Mouse (Mus musculus): ENCODE measurements around the gene Aamdc. TPM values are rescaled to one million over a fixed set of nuclear protein-coding genes. Genes with fewer than 3 reads are reported as not detected.

Gene Aamdc
- polyA plus RNA-seq (2014; fragmentation: Illumina TruSeq; extraction: RNeasy Lipid Tissue Mini Kit (QIAGEN cat#74804); ENCODE audit: low read depth, low replicate concordance), result 24.4 TPM

GRCm38 (mm10) chr7:97579067-97579975, at the start of gene Aamdc, which contains the start of gene Rsf1:
Gene Aamdc, minus strand, starts transcription at chr7:97579497.
Gene Rsf1, plus strand, starts transcription at chr7:97579889.

Other genes with a start within 250 kb of the Aamdc start
- 0.69 TPM for gene Usp35, start 247.5 kb downstream of the Aamdc start, polyA plus RNA-seq (2014; fragmentation: Illumina TruSeq; extraction: RNeasy Lipid Tissue Mini Kit (QIAGEN cat#74804); ENCODE audit: low read depth, low replicate concordance)
- 6.2 TPM for gene Kctd21, start 247.2 kb downstream of the Aamdc start, polyA plus RNA-seq (2014; fragmentation: Illumina TruSeq; extraction: RNeasy Lipid Tissue Mini Kit (QIAGEN cat#74804); ENCODE audit: low read depth, low replicate concordance)
- gene Alg8, start 207.9 kb downstream of the Aamdc start, polyA plus RNA-seq (2014; fragmentation: Illumina TruSeq; extraction: RNeasy Lipid Tissue Mini Kit (QIAGEN cat#74804); ENCODE audit: low read depth, low replicate concordance), result 19.0 TPM
- gene Ndufc2, start 179.5 kb downstream of the Aamdc start, polyA plus RNA-seq (2014; fragmentation: Illumina TruSeq; extraction: RNeasy Lipid Tissue Mini Kit (QIAGEN cat#74804); ENCODE audit: low read depth, low replicate concordance), result 262 TPM
- 2.0 TPM for gene Thrsp, start 161.8 kb downstream of the Aamdc start, polyA plus RNA-seq (2014; fragmentation: Illumina TruSeq; extraction: RNeasy Lipid Tissue Mini Kit (QIAGEN cat#74804); ENCODE audit: low read depth, low replicate concordance)
- 33.9 TPM for gene Kctd14, start 128.2 kb downstream of the Aamdc start, polyA plus RNA-seq (2014; fragmentation: Illumina TruSeq; extraction: RNeasy Lipid Tissue Mini Kit (QIAGEN cat#74804); ENCODE audit: low read depth, low replicate concordance)
- gene Ints4, start 98.5 kb downstream of the Aamdc start, polyA plus RNA-seq (2014; fragmentation: Illumina TruSeq; extraction: RNeasy Lipid Tissue Mini Kit (QIAGEN cat#74804); ENCODE audit: low read depth, low replicate concordance), result 58.8 TPM
- gene Rsf1, start 392 bp upstream of the Aamdc start, polyA plus RNA-seq (2014; fragmentation: Illumina TruSeq; extraction: RNeasy Lipid Tissue Mini Kit (QIAGEN cat#74804); ENCODE audit: low read depth, low replicate concordance), result 29.8 TPM
- gene Clns1a, start 117.1 kb upstream of the Aamdc start, polyA plus RNA-seq (2014; fragmentation: Illumina TruSeq; extraction: RNeasy Lipid Tissue Mini Kit (QIAGEN cat#74804); ENCODE audit: low read depth, low replicate concordance), result 69.7 TPM
- 33.0 TPM for gene Aqp11, start 158.8 kb upstream of the Aamdc start, polyA plus RNA-seq (2014; fragmentation: Illumina TruSeq; extraction: RNeasy Lipid Tissue Mini Kit (QIAGEN cat#74804); ENCODE audit: low read depth, low replicate concordance)
- gene Pak1, start 209.0 kb upstream of the Aamdc start, polyA plus RNA-seq (2014; fragmentation: Illumina TruSeq; extraction: RNeasy Lipid Tissue Mini Kit (QIAGEN cat#74804); ENCODE audit: low read depth, low replicate concordance), result 100 TPM

Data from sigmoid colon, adult 10 weeks (tissue).